Mouse (Mus musculus) megakaryocyte, embryonic 14.5 days (primary cell): Measurements from ENCODE around the gene Hcrt. TPM values are rescaled to one million over a fixed set of nuclear protein-coding genes. Genes with fewer than 3 reads are reported as not detected.

Experiments
- H3K27me3 ChIP-seq: replicated peaks from 2 replicates; pipeline ENCODE3; 2012; ENCODE audit warnings: inconsistent platforms
- H3K36me3 ChIP-seq: replicated peaks from 2 replicates; pipeline ENCODE3; 2012; ENCODE audit warnings: low read length, inconsistent platforms, mixed read lengths
- H3K4me1 ChIP-seq: 2 replicates; pipeline ENCODE4 v1.6.1; 2012; ENCODE audit warnings: inconsistent platforms
- H3K4me3 ChIP-seq: replicated peaks from 2 replicates; pipeline ENCODE3; 2012; ENCODE audit warnings: moderate library complexity, mild to moderate bottlenecking, inconsistent platforms
- H3K9me3 ChIP-seq: 2 replicates; pipeline ENCODE4 v1.6.1; 2012; ENCODE audit warnings: inconsistent platforms
- FLI1 ChIP-seq: IDR thresholded peaks from 2 replicates; pipeline ENCODE4 v1.6.1; 2012; ENCODE audit warnings: low read length, inconsistent platforms, mixed read lengths
- GATA1 ChIP-seq: IDR thresholded peaks from 3 replicates; pipeline ENCODE4 v1.6.1; 2012; ENCODE audit warnings: mixed read lengths, low read length, inconsistent platforms, borderline replicate concordance
- polyA plus RNA-seq: library from polyadenylated mRNA; stranded (reverse); fragments of >175 nt; gene quantifications from 2 replicates; pipeline ENCODE4 v1.2.3, GENCODE M21; 2012; ENCODE audit warnings: low replicate concordance; ENCODE audit not compliant: insufficient read depth

Hcrt gene
- polyA plus RNA-seq, 1 experiment, result not detected

- H3K4me1 ChIP-seq, result peaks cover 40% of the 10 kb centered on the region
- H3K36me3 ChIP-seq, result peaks cover 15% of the 10 kb centered on the region
- H3K9me3 ChIP-seq, result no peaks in the 10 kb centered on the region
- peak overlapping the region; percentile 94 for H3K4me3 ChIP-seq
- no peak for TF ChIP-seq GATA1
- TF ChIP-seq FLI1, result no peak
- peaks cover 9% of the 10 kb centered on the region for H3K27me3 ChIP-seq
Measured at GRCm38 (mm10) chr11:100769980-100770379, 7.2 kb upstream of the Hcrt start.

GRCm38 (mm10) chr11:100767871-100768270, 5.1 kb upstream of the Hcrt start:
- TF ChIP-seq GATA1 (no peak), FLI1 (no peak)
- no peak overlapping the region for H3K4me3 ChIP-seq
- H3K9me3 ChIP-seq, result no peaks in the 10 kb centered on the region
- peaks cover 34% of the 10 kb centered on the region for H3K4me1 ChIP-seq
- H3K36me3 ChIP-seq, result peaks cover 12% of the 10 kb centered on the region
- H3K27me3 ChIP-seq, result peaks cover 21% of the 10 kb centered on the region

GRCm38 (mm10) chr11:100766726-100767125, 4.0 kb upstream of the Hcrt start:
- Histone ChIP-seq H3K9me3 (no peaks in the 10 kb centered on the region), H3K27me3 (peaks cover 32% of the 10 kb centered on the region), H3K4me3 (no peak overlapping the region), H3K36me3 (peaks cover 12% of the 10 kb centered on the region), H3K4me1 (peaks cover 36% of the 10 kb centered on the region)
- TF ChIP-seq FLI1, result no peak
- TF ChIP-seq GATA1, result no peak

- no peaks in the 10 kb centered on the region for H3K9me3 ChIP-seq
Measured at GRCm38 (mm10) chr11:100761547-100762045, 1.1 kb downstream of the Hcrt start.

GRCm38 (mm10) chr11:100759611-100760233, 3.0 kb downstream of the Hcrt start, which contains the start of gene Kcnh4:
TSS of gene Kcnh4 (minus strand) at chr11:100759942.
- TF ChIP-seq GATA1 (no peak), FLI1 (no peak)
- peak within 1 kb of the TSS; percentile 88 for H3K4me3 ChIP-seq
- H3K4me1 ChIP-seq, result peaks cover 34% of the 10 kb centered on the region
- peaks cover 88% of the 10 kb centered on the region for H3K27me3 ChIP-seq
- H3K9me3 ChIP-seq, result no peaks in the 10 kb centered on the region
- no peaks in the 10 kb centered on the region for H3K36me3 ChIP-seq

More at GRCm38 (mm10) chr11:100761547-100762045, 1.1 kb downstream of the Hcrt start:
- Histone ChIP-seq H3K4me1 (peaks cover 37% of the 10 kb centered on the region), H3K36me3 (peaks cover 3% of the 10 kb centered on the region), H3K4me3 (peak overlapping the region; percentile 91), H3K27me3 (peaks cover 74% of the 10 kb centered on the region)
- TF ChIP-seq GATA1, result no peak
- TF ChIP-seq FLI1, result no peak

GRCm38 (mm10) chr11:100758707-100759610, 3.8 kb downstream of the Hcrt start:
- peak overlapping the region; percentile 88 for H3K4me3 ChIP-seq

GRCm38 (mm10) chr11:100757566-100757965, 5.2 kb downstream of the Hcrt start:
- Histone ChIP-seq H3K4me3 (no peak overlapping the region), H3K4me1 (peaks cover 40% of the 10 kb centered on the region), H3K9me3 (no peaks in the 10 kb centered on the region), H3K27me3 (peaks cover 93% of the 10 kb centered on the region), H3K36me3 (no peaks in the 10 kb centered on the region)
- TF ChIP-seq FLI1 (no peak), GATA1 (no peak)

More at GRCm38 (mm10) chr11:100758707-100759610, 3.8 kb downstream of the Hcrt start:
- Histone ChIP-seq H3K4me1 (peaks cover 37% of the 10 kb centered on the region), H3K9me3 (no peaks in the 10 kb centered on the region), H3K36me3 (no peaks in the 10 kb centered on the region), H3K27me3 (peaks cover 90% of the 10 kb centered on the region)
- TF ChIP-seq GATA1 (no peak), FLI1 (no peak)

- Histone ChIP-seq H3K36me3 (no peaks in the 10 kb centered on the region), H3K4me1 (peaks cover 32% of the 10 kb centered on the region), H3K4me3 (no peak overlapping the region), H3K9me3 (peaks cover 2% of the 10 kb centered on the region), H3K27me3 (peaks cover 90% of the 10 kb centered on the region)
- no peak for TF ChIP-seq GATA1
- TF ChIP-seq FLI1, result no peak
Measured at GRCm38 (mm10) chr11:100756476-100756875, 6.3 kb downstream of the Hcrt start.

- Histone ChIP-seq H3K27me3 (peaks cover 82% of the 10 kb centered on the region), H3K9me3 (peaks cover 3% of the 10 kb centered on the region), H3K4me3 (no peak overlapping the region), H3K4me1 (peaks cover 22% of the 10 kb centered on the region), H3K36me3 (no peaks in the 10 kb centered on the region)
- no peak for TF ChIP-seq GATA1
- TF ChIP-seq FLI1, result no peak
Measured at GRCm38 (mm10) chr11:100754693-100755057, 8.1 kb downstream of the Hcrt start.
